Mouse (Mus musculus): ENCODE measurements at regions not wholly inside any gene's neighbourhood (a gene's known extent, or its start where the extent isn't known, plus 50 kb on each side); places are given as distances from the start of the nearest gene placed in this dataset.
"Not testable (repeated sequence)": the region's sequence is repeated elsewhere in the genome, so short reads cannot be mapped to it uniquely, and the experiment has no call there.

DNA sequence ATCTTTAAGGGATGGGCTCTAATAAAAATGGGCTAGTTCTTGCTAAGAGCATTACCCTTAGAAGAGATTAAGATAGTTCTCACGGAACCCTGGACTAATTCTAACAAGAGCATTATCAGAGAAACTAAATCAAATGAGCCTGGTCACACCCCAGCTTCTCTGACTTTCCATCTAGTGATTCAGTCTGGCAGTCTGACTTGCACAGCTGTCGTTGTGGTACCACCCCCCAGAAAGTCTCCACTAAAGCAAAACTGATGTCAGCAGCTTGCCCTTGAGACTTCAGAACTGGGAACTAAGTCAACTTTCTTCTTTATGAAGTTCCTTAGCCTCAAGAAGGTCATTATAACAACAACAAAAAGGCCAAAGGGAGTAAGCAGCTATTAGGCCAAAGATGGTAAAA lies 126.5 kb upstream of the Max start:
- no peak for DNase-seq

DNA sequence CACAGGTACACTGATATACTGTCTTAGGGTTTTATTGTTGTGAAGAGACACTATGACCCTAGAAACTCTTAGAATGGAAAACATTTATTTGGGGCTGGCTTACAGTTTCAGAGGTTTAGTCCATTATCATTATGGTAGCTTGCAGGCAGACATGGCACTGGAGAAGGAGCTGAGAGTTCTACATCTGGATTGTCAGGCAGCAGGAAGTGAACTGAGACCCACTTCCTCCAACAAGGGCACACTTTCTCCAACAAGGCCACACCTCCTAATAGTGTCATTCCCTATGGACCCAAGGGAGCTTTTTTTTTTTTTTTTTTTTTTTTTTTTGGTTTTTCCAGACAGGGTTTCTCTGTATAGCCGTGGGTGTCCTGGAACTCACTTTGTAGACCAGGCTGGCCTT lies 124.9 kb upstream of the Max start:
- not testable (repeated sequence) for DNase-seq

- no peak for DNase-seq
These were observed 123.9 kb upstream of the Max start for GRCm38 (mm10) chr12:77085894-77086293.

GRCm38 (mm10) chr12:77085244-77085643 lies 123.2 kb upstream of the Max start:
- no peak for DNase-seq

- DNase-seq: no peak
These were observed 122.7 kb upstream of the Max start for GRCm38 (mm10) chr12:77084744-77085143.

- no peak for DNase-seq
These were observed 122.3 kb upstream of the Max start for GRCm38 (mm10) chr12:77084343-77084742.

DNA sequence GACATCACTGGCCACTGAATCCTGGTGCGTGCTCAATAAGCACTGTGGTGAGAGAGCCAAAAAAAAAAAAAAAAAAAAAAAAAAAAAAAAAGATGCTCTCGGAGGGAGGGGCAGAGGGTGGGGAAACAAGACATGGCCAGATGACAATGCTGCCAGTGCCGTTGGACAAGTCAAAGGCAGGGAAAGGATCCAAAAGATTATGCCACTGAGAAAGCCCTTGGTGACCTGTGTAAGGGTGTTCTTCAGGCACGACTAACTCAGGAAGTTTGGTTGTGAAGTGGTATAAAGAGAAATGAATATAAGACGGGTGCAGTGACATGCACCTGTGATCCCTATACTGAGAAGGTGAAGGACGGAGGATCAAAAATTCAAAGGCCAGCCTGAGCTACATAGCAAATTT lies 121.8 kb upstream of the Max start:
- DNase-seq: no peak

GRCm38 (mm10) chr12:77081774-77082173 lies 119.8 kb upstream of the Max start:
- no peak for DNase-seq

GRCm38 (mm10) chr12:77079481-77079880 lies 117.5 kb upstream of the Max start:
- DNase-seq: no peak

DNA sequence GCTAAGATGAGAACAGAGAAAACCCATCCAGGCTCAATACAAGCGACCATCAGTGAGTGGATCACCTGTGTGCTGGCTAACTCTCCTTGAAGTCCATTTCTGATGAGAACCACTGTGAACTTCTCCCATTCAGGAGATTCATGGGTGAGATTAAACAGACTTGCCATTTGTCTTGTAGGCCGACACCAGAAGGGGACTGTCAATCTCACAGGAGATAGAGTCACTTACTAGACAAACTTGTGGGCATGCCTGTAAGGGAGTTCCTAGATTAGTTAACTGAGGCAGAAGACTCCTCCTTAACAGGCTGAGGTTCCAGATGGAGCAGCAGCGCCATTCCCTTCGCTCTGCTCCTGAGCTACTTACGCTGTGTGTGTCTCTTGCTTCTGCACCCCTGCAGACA lies 114.7 kb upstream of the Max start:
- no peak for DNase-seq

- DNase-seq: no peak
These were observed 112.6 kb upstream of the Max start for GRCm38 (mm10) chr12:77074602-77075001.

DNA sequence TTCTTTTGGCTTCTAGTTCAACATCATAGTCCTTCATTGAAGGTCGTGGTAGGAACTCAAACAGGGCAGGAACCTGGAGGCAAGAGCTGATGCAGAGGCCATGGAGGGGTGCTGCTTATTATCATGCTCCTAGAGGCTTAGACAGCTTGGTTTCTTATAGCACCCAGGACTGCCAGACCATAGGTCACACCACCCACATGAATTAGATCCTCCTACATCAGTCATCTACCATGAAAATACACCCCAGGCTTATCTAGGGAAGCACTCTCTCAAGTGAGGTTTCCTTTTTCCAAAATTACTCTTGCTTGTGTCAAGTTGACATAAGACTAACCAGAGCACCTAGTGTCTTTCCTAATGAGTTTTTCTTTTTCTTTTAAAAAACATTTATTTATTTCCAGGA lies 109.7 kb upstream of the Max start:
- no peak for DNase-seq

DNA sequence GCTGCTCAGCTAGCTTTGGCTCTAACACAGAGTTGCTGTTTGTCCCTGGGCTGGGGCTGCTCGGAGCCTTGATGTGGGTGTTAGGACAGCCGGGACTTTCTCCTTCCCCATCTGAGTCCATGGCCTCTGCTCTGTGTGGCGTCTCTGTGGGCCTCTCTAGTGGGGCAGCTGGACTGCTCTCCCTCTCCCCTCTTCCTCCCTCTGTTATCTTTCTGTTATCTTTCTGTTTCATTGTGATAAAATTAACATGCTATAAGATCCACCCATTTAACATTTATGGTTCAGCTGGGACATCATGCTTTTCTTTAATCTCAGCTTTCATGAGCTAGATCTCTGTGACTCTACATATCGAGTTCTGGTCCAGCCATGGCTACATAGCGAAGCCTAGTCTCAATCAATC lies 105.9 kb upstream of the Max start:
- no peak for DNase-seq

DNA sequence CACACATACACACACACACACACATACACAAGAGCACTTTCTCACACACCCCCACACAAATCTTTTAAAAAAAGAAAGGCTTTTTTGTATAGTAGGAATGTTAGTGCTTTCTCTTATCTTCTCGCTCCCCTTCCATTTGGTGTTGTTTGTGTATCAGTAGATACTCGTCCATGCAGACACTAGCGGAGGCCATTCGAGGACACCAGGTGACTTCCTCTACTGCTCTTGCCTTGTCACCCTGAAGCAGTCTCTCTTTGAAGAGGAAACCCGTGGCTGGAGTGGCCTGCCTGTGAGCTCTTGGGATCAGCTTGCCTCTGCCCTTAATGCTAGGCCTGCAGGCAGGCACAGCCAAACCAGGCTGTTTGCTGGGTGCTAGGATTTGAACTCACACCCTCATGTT lies 105.1 kb upstream of the Max start:
- no peak for DNase-seq

- no peak for DNase-seq
These were observed 103.9 kb upstream of the Max start for GRCm38 (mm10) chr12:77065645-77066512.

DNA sequence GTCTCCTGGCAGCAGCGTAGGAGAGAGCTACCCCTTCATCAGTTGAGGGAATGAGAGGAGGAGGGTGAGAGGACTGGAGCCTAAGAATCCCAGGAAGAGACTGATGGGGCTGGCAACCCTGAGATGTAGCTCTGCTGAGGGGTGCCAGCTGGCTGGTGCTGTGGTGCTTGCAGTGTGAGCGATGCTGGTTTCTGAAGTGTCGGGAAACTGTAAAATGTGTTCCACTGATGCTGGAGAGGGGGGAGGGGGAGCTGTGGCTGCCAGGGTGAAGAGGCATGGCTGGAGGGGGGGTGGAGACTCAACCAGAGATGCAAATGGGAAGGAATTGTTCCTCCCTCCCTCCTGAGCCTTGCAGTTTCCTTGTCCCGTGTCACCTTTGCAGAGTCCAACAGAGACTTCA lies 102.0 kb upstream of the Max start:
- no peak for DNase-seq

GRCm38 (mm10) chr12:77061562-77061847 lies 99.5 kb upstream of the Max start:
- peak; percentile 19 to 71 for DNase-seq

DNA sequence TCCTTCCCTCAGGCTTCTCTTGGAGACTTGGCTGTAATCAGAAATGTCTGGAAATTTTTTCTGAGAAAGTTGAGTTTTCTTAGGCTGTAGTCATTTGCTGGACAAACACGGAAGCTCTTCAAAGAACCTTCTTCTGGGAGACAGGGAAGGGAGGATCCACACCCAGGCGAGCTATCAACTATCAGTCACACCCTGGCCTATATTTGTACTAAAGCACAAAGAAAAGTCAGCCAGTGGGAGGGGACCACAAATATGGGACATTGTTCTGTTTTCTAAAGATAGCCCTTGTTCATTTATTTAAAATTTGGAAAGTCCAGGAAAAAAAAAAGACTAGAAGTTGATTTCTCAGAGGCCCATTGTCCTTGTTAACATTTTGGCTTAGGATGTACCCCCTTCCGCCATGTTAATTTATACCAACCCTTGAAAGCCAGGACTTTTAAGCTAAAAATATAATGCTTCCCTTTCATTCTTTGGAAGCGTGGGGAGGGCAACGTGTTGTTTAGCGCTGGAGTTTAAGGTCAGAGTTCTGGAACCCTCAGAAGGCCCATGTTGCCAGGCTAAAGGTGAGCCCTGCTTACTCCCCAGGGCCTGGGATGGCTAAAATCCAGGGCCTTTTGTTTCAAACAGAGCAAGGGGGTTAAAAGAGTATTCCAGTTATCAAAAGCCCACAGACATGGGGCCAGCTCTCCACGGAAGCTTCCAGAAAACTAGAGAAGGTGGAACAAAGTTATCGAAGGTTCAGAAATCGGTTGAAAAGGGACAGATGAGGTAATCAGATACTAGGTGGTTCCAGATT lies 99.0 kb upstream of the Max start:
- DNase-seq: peak; percentile 46 to 64

DNA sequence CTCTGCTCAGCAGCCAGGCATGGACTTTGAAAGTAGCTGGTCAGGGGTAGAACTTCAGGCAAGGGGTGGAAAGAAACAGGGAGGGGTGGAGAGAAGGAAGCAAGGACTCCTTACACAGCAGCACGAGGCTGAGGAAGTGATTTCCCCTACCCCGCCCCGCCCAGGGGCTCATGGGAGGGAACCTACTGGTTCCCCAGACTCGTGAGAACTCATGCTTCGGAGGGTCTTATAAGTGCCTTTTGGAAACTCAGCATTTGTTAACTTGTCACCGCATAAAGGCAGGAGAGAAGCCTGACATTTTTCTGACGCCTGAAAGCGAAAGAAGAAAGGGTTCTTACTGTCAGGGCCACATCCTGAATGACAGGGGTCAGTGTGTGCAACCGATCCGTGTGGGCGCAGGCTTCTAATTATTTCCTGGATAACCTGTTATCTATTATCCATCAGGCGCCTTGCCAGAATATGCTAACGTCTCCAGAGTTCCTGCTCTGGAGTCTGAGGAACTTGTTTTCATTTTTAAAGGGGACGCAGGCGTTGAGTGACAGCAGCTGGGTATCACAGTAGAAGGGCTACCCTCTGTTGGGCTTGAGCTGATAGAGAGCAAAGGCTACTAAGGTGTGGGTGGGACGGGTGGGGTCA lies 98.2 kb upstream of the Max start:
- DNase-seq: peak; percentile 75 to 92

DNA sequence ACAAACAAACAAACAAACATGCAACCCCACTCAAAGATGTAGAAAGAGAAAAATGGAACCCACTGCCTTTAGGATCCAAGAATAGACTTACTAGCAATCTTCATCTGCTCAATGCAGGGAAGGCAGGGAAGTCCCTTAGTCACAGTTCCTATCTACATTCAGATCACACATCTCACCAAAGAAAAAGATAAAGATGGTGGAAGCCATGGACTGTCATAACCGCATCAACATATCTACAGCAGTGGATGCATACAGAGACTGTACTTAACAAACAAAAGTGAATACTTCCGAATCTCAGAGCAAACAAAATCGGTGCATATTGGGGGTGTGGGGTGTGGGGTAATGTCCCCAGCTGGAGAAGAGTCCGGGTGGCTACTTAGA lies 97.7 kb upstream of the Max start:
- DNase-seq: no peak

DNA sequence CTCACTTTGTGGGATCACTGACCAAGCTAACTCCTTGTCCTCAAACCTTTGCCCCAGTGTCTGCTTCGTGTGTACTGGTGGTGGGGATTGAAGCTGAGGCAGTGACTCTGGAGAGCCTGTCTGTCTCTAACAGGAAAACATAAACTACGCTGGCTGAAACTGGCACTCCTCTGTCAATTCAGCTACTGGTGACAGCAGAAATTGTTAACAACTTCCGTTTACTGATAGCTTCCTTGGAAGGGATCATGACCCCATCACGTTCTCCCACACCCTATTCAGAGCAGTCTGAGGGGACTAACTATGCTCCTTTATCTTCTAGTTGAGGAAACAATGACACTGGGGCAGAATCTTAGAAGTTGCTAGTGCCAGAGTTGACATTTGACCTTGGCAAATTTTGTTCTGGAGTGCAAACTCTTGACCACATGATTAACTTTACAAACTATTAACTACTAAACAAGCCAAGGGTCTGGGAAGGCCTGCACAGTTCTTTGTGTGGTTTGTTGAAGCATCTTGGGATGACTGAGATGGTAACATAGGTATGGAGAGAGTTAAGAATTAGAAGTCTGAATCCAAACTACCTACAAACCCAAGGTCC lies 96.7 kb upstream of the Max start:
- DNase-seq: no peak

- no peak for DNase-seq
These were observed 94.9 kb upstream of the Max start for GRCm38 (mm10) chr12:77056748-77057370.

GRCm38 (mm10) chr12:77054700-77055099 lies 92.7 kb upstream of the Max start:
- no peak for DNase-seq
